Mouse (Mus musculus): Measurements from ENCODE around the gene Eps15l1.

The Eps15l1 gene

GRCm38 (mm10) chr8:72413839-72414238, 7.4 kb downstream of the Eps15l1 start:
- no peak for DNase-seq (ENCODE audit: low read depth)

GRCm38 (mm10) chr8:72409443-72409842, 11.8 kb downstream of the Eps15l1 start:
- peak; percentile 26 for DNase-seq (ENCODE audit: low read depth)

GRCm38 (mm10) chr8:72407878-72408277, 13.4 kb downstream of the Eps15l1 start:
- DNase-seq (ENCODE audit: low read depth) = peak; percentile 45

GRCm38 (mm10) chr8:72402981-72403380, 18.3 kb downstream of the Eps15l1 start:
- no peak for DNase-seq (ENCODE audit: low read depth)

- DNase-seq (ENCODE audit: low read depth) = no peak
These were observed 19.9 kb downstream of the Eps15l1 start for GRCm38 (mm10) chr8:72401381-72401780.

- DNase-seq (ENCODE audit: low read depth) = no peak
These were observed 35.5 kb downstream of the Eps15l1 start for GRCm38 (mm10) chr8:72385737-72386136.

GRCm38 (mm10) chr8:72382395-72382794, 38.9 kb downstream of the Eps15l1 start:
- peak; percentile 46 for DNase-seq (ENCODE audit: low read depth)

GRCm38 (mm10) chr8:72380656-72381055, 40.6 kb downstream of the Eps15l1 start:
- DNase-seq (ENCODE audit: low read depth) = no peak

- no peak for DNase-seq (ENCODE audit: low read depth)
These were observed 44.4 kb downstream of the Eps15l1 start for GRCm38 (mm10) chr8:72376900-72377299.

- DNase-seq (ENCODE audit: low read depth) = no peak
These were observed 45.0 kb downstream of the Eps15l1 start for GRCm38 (mm10) chr8:72376309-72376708.

GRCm38 (mm10) chr8:72375161-72375560, 46.1 kb downstream of the Eps15l1 start:
- DNase-seq (ENCODE audit: low read depth) = no peak

GRCm38 (mm10) chr8:72372311-72372710, 48.9 kb downstream of the Eps15l1 start:
- DNase-seq (ENCODE audit: low read depth) = no peak

GRCm38 (mm10) chr8:72371356-72371755, 49.9 kb downstream of the Eps15l1 start:
- DNase-seq (ENCODE audit: low read depth) = no peak

- no peak for DNase-seq (ENCODE audit: low read depth)
These were observed 54.8 kb downstream of the Eps15l1 start for GRCm38 (mm10) chr8:72366435-72366834.

- DNase-seq (ENCODE audit: low read depth) = peak; percentile 90
These were observed 55.4 kb downstream of the Eps15l1 start for GRCm38 (mm10) chr8:72365826-72366225.

GRCm38 (mm10) chr8:72365016-72365415, 56.2 kb downstream of the Eps15l1 start:
- DNase-seq (ENCODE audit: low read depth) = no peak

- no peak for DNase-seq (ENCODE audit: low read depth)
These were observed 57.8 kb downstream of the Eps15l1 start for GRCm38 (mm10) chr8:72363457-72363856.

GRCm38 (mm10) chr8:72362754-72363153, 58.5 kb downstream of the Eps15l1 start:
- no peak for DNase-seq (ENCODE audit: low read depth)

- no peak for DNase-seq (ENCODE audit: low read depth)
These were observed 61.1 kb downstream of the Eps15l1 start for GRCm38 (mm10) chr8:72360162-72360561.

- no peak for DNase-seq (ENCODE audit: low read depth)
These were observed 64.7 kb downstream of the Eps15l1 start for GRCm38 (mm10) chr8:72356593-72356992.

- DNase-seq (ENCODE audit: low read depth) = no peak
These were observed 67.0 kb downstream of the Eps15l1 start for GRCm38 (mm10) chr8:72354272-72354671.

- DNase-seq (ENCODE audit: low read depth) = no peak
These were observed 67.6 kb downstream of the Eps15l1 start for GRCm38 (mm10) chr8:72353700-72354045.

- no peak for DNase-seq (ENCODE audit: low read depth)
These were observed 68.1 kb downstream of the Eps15l1 start for GRCm38 (mm10) chr8:72352951-72353699.

- DNase-seq (ENCODE audit: low read depth) = no peak
These were observed 69.8 kb downstream of the Eps15l1 start for GRCm38 (mm10) chr8:72351405-72352005.
